Mouse (Mus musculus): Measurements from ENCODE around the gene Fam213b. TPM values are rescaled to one million over a fixed set of nuclear protein-coding genes. Genes with fewer than 3 reads are reported as not detected.

Gene Fam213b
- polyA plus RNA-seq, 1 experiment: 5.7 TPM

- no peaks in the 10 kb centered on the region for H3K79me2 ChIP-seq (ENCODE audit: control insufficient read depth, insufficient read depth)
- H3ac ChIP-seq (ENCODE audit: control insufficient read depth, insufficient read length): no peak overlapping the region
- H3K4me3 ChIP-seq: no peak overlapping the region
- no peak for TF ChIP-seq POLR2AphosphoS2 (IDR thresholded peaks at IDR 0.05; ENCODE audit: insufficient read length, low read depth)
- no peak for TF ChIP-seq USF1 (IDR thresholded peaks at IDR 0.05; ENCODE audit: low read depth)
- TF ChIP-seq TCF12 (IDR thresholded peaks at IDR 0.05; ENCODE audit: insufficient read depth, poor library complexity, severe bottlenecking): no peak
- TF ChIP-seq TCF3 (IDR thresholded peaks at IDR 0.05; ENCODE audit: insufficient read length, low read depth): no peak
- no peak for TF ChIP-seq REST (IDR thresholded peaks at IDR 0.05; ENCODE audit: insufficient read depth, insufficient read length)
- H3K4me2 ChIP-seq (ENCODE audit: low read depth): no peak overlapping the region
- no peaks in the 10 kb centered on the region for H3K36me3 ChIP-seq (ENCODE audit: control insufficient read depth, insufficient read depth)
- peaks cover 31% of the 10 kb centered on the region for H3K27me3 ChIP-seq (ENCODE audit: control insufficient read depth, insufficient read depth, insufficient read length)
Observed at GRCm38 (mm10) chr4:154863436-154863935, 35.4 kb downstream of the Fam213b start.

GRCm38 (mm10) chr4:154861967-154862366, 37.0 kb downstream of the Fam213b start:
- no peaks in the 10 kb centered on the region for H3K79me2 ChIP-seq (ENCODE audit: control insufficient read depth, insufficient read depth)
- H3ac ChIP-seq (ENCODE audit: control insufficient read depth, insufficient read length): no peak overlapping the region
- H3K27me3 ChIP-seq (ENCODE audit: control insufficient read depth, insufficient read depth, insufficient read length): peaks cover 23% of the 10 kb centered on the region
- no peaks in the 10 kb centered on the region for H3K36me3 ChIP-seq (ENCODE audit: control insufficient read depth, insufficient read depth)
- H3K4me3 ChIP-seq: no peak overlapping the region
- no peak for TF ChIP-seq POLR2A (IDR thresholded peaks at IDR 0.05; ENCODE audit: insufficient read length, low read depth)
- no peak for TF ChIP-seq E2F4 (IDR thresholded peaks at IDR 0.05; ENCODE audit: insufficient read depth)
- no peak for TF ChIP-seq USF1 (IDR thresholded peaks at IDR 0.05; ENCODE audit: low read depth)
- no peak for TF ChIP-seq MYOD1 (IDR thresholded peaks at IDR 0.05; ENCODE audit: control insufficient read depth in 1 of 3, insufficient read length in 2 of 3, low read depth in 2 of 3)
- TF ChIP-seq POLR2AphosphoS2 (IDR thresholded peaks at IDR 0.05; ENCODE audit: insufficient read length, low read depth): no peak
- no peak for TF ChIP-seq TCF12 (IDR thresholded peaks at IDR 0.05; ENCODE audit: insufficient read depth, poor library complexity, severe bottlenecking)
- no peak for TF ChIP-seq TCF3 (IDR thresholded peaks at IDR 0.05; ENCODE audit: insufficient read length, low read depth)
- no peak for TF ChIP-seq REST (IDR thresholded peaks at IDR 0.05; ENCODE audit: insufficient read depth, insufficient read length)
- TF ChIP-seq CEBPB (IDR thresholded peaks at IDR 0.05; ENCODE audit: insufficient read depth, poor library complexity, severe bottlenecking): no peak
- no peak for TF ChIP-seq MYOG (IDR thresholded peaks at IDR 0.05; ENCODE audit: control insufficient read depth in 1 of 3, insufficient read depth in 1 of 3, insufficient read length in 2 of 3, low read depth in 2 of 3)
- TF ChIP-seq SRF (IDR thresholded peaks at IDR 0.05; ENCODE audit: control insufficient read depth, insufficient read length, low read depth): no peak
- no peak for TF ChIP-seq MAX (IDR thresholded peaks at IDR 0.05; ENCODE audit: low read depth)
- H3K4me2 ChIP-seq (ENCODE audit: low read depth): no peak overlapping the region

- no peak for TF ChIP-seq POLR2A (IDR thresholded peaks at IDR 0.05; ENCODE audit: insufficient read length, low read depth)
- no peak for TF ChIP-seq REST (IDR thresholded peaks at IDR 0.05; ENCODE audit: insufficient read depth, insufficient read length)
- no peak for TF ChIP-seq SRF (IDR thresholded peaks at IDR 0.05; ENCODE audit: control insufficient read depth, insufficient read length, low read depth)
- TF ChIP-seq MYOG (IDR thresholded peaks at IDR 0.05; ENCODE audit: control insufficient read depth in 1 of 3, insufficient read depth in 1 of 3, insufficient read length in 2 of 3, low read depth in 2 of 3): no peak
- no peak for TF ChIP-seq MAX (IDR thresholded peaks at IDR 0.05; ENCODE audit: low read depth)
- no peak for TF ChIP-seq TCF12 (IDR thresholded peaks at IDR 0.05; ENCODE audit: insufficient read depth, poor library complexity, severe bottlenecking)
- TF ChIP-seq CEBPB (IDR thresholded peaks at IDR 0.05; ENCODE audit: insufficient read depth, poor library complexity, severe bottlenecking): no peak
- no peak for TF ChIP-seq E2F4 (IDR thresholded peaks at IDR 0.05; ENCODE audit: insufficient read depth)
- no peak for TF ChIP-seq TCF3 (IDR thresholded peaks at IDR 0.05; ENCODE audit: insufficient read length, low read depth)
- no peak for TF ChIP-seq MYOD1 (IDR thresholded peaks at IDR 0.05; ENCODE audit: control insufficient read depth in 1 of 3, insufficient read length in 2 of 3, low read depth in 2 of 3)
- TF ChIP-seq POLR2AphosphoS2 (IDR thresholded peaks at IDR 0.05; ENCODE audit: insufficient read length, low read depth): no peak
- TF ChIP-seq USF1 (IDR thresholded peaks at IDR 0.05; ENCODE audit: low read depth): no peak
- no peaks in the 10 kb centered on the region for H3K36me3 ChIP-seq (ENCODE audit: control insufficient read depth, insufficient read depth)
- no peak overlapping the region for H3ac ChIP-seq (ENCODE audit: control insufficient read depth, insufficient read length)
- H3K27me3 ChIP-seq (ENCODE audit: control insufficient read depth, insufficient read depth, insufficient read length): peaks cover 30% of the 10 kb centered on the region
- H3K79me2 ChIP-seq (ENCODE audit: control insufficient read depth, insufficient read depth): no peaks in the 10 kb centered on the region
- no peak overlapping the region for H3K4me2 ChIP-seq (ENCODE audit: low read depth)
- no peak overlapping the region for H3K4me3 ChIP-seq
Observed at GRCm38 (mm10) chr4:154858601-154859000, 40.3 kb downstream of the Fam213b start.

GRCm38 (mm10) chr4:154857366-154858240, 41.3 kb downstream of the Fam213b start:
- Histone ChIP-seq H3K4me2 (ENCODE audit: low read depth) (no peak overlapping the region), H3K27me3 (ENCODE audit: control insufficient read depth, insufficient read depth, insufficient read length) (peaks cover 30% of the 10 kb centered on the region), H3K4me3 (no peak overlapping the region), H3K36me3 (ENCODE audit: control insufficient read depth, insufficient read depth) (no peaks in the 10 kb centered on the region), H3ac (ENCODE audit: control insufficient read depth, insufficient read length) (no peak overlapping the region), H3K79me2 (ENCODE audit: control insufficient read depth, insufficient read depth) (no peaks in the 10 kb centered on the region)
- TF ChIP-seq MAX (IDR thresholded peaks at IDR 0.05; ENCODE audit: low read depth): no peak
- no peak for TF ChIP-seq USF1 (IDR thresholded peaks at IDR 0.05; ENCODE audit: low read depth)
- no peak for TF ChIP-seq CEBPB (IDR thresholded peaks at IDR 0.05; ENCODE audit: insufficient read depth, poor library complexity, severe bottlenecking)
- TF ChIP-seq SRF (IDR thresholded peaks at IDR 0.05; ENCODE audit: control insufficient read depth, insufficient read length, low read depth): no peak
- TF ChIP-seq MYOG (IDR thresholded peaks at IDR 0.05; ENCODE audit: control insufficient read depth in 1 of 3, insufficient read depth in 1 of 3, insufficient read length in 2 of 3, low read depth in 2 of 3): no peak
- no peak for TF ChIP-seq TCF3 (IDR thresholded peaks at IDR 0.05; ENCODE audit: insufficient read length, low read depth)
- TF ChIP-seq POLR2AphosphoS2 (IDR thresholded peaks at IDR 0.05; ENCODE audit: insufficient read length, low read depth): no peak
- TF ChIP-seq E2F4 (IDR thresholded peaks at IDR 0.05; ENCODE audit: insufficient read depth): no peak
- TF ChIP-seq MYOD1 (IDR thresholded peaks at IDR 0.05; ENCODE audit: control insufficient read depth in 1 of 3, insufficient read length in 2 of 3, low read depth in 2 of 3): no peak
- no peak for TF ChIP-seq REST (IDR thresholded peaks at IDR 0.05; ENCODE audit: insufficient read depth, insufficient read length)
- TF ChIP-seq TCF12 (IDR thresholded peaks at IDR 0.05; ENCODE audit: insufficient read depth, poor library complexity, severe bottlenecking): no peak
- TF ChIP-seq POLR2A (IDR thresholded peaks at IDR 0.05; ENCODE audit: insufficient read length, low read depth): no peak

All from myocyte (in vitro differentiated cells).